Mouse (Mus musculus): Measurements from ENCODE around the gene Zfp768.
A peak's percentile ranks its signal among the peaks of the same experiment; 100 is the strongest.
"Not testable (repeated sequence)": the region's sequence is repeated elsewhere in the genome, so short reads cannot be mapped to it uniquely, and the experiment has no call there.

Gene Zfp768

DNA sequence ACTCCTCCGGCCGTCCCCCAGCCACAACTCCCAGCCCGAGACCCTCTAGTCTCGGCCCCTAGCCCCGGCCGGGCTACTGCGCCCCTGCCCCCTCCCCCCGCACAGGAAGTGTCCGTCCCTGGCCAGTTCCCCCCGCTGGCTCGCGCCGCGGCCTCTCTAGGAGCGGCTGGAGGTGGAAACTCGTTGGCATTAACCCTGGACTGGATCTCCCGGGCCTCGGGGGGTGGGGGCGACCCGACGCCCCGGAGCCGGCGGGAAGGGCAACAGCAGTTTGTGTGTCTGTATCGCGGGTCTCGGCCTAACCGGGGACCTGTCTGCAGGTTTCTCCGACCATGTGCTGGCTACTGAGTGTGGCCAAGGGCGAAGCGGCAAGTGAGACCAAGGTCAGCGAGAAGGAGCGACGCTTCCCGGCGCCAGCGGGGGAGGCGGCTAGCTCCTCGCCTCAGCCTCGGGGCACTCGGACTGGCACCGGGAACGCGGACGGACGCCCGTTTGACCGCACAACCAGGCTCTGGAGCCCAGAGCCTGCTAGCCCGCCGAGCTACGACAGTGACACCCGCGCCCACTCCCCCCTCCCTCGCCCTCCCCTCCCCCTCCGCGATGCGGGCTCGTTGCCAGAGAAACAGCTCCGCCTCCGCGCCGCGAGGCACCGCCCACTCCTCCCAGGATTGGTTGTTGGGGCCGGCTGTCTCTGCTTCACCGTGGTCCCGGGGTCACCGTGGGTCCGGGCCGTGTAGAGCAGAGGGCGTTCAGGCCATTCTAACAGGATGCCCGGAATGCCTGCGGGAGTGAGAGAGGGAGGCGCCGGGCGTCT lies at the start of gene Zfp768:
Zfp768 (minus strand) TSS at position 78 of the 814 bp plus-strand sequence.
- DNase-seq (ENCODE audit: low spot score in 2 of 2) = peak; percentile 82 to 83

DNA sequence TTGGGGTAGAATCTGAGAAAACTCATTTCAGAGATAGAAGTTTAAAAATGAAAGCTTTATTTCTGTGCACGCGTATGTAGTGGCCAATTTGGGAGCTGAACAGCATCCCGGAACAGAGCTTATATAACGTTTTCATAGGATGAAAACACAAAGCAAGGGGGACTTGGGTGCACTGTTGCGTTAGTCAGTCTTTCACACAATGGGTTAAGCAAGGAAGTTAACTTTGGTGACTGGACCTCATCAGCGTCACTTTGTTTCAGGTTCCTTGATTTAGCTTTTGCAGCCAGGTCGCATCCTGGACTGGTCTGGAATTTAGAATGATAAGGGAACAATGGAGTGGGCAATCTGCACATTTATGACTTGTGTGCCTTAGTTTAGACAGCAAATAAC lies 48.5 kb upstream of the Zfp768 start:
- DNase-seq (ENCODE audit: low spot score in 2 of 2) = no peak

DNA sequence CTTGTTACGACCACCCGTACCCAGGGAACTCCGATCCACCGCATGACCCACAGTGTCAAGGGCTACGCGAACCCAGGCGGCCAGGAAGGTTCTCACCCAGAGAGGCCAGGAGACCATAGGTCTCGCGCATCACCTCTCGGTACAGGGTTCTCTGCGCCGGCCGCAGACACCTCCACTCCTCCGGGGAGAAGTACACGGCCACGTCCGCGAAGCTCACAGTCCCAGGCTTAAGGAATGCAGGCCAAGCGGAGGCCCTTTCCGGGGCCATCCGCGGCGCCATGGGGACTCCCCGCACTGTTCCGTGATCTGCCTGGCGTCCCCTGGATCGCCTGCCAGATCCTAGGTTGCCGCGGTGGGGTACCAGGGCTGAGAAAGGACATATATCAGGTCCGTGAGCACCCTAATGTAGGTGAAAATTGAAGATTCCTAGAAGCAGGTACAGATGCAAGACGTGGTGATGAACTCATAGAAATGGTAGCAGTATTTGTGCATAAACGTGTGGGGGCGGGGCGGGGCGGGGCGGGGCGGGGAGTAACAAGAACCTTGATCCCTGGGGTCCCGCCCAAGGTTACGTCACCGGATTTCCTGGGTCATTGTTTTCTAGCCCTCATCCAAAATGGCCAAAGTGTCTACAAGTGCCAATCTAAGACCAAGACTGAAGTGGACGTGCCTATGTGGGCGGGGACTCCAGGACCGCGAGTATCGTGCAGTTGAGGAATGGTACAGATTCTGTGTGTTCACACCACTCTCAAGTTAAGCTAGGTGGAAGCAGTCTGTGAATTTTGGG lies 48.0 kb upstream of the Zfp768 start, which contains the start of gene E430018J23Rik:
E430018J23Rik (minus strand) TSS at position 473 of the 787 bp plus-strand sequence.
- peak; percentile 97 to 99 for DNase-seq (ENCODE audit: low spot score in 2 of 2)

DNA sequence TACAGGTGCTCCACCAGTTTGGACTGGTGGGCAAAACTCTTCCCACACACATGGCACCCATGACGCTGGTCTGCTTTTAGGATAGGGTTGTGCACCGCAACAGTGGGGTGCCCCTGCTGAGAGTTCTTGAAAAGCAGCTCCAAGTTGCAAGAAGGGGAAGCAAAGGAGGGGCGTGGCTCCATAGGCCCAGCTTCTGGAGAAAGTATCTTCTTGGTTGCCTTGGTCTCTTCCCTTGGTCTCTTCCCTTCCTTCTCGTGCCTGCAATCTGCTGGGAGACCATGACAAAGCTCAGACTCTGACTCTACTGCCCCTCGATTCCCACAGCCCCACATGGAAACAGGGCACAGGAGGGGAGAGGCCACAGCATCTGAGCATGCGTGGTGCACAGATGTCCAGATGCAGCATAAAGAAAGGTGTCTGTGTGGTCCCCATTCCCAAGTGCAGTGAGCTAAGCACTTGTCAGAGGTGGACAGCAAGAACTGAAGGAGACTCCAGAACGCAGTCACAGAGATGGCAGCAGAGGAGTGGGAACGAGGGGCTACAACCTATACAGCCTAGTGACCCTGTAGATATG lies 46.9 kb upstream of the Zfp768 start:
- no peak for DNase-seq (ENCODE audit: low spot score in 2 of 2)

DNA sequence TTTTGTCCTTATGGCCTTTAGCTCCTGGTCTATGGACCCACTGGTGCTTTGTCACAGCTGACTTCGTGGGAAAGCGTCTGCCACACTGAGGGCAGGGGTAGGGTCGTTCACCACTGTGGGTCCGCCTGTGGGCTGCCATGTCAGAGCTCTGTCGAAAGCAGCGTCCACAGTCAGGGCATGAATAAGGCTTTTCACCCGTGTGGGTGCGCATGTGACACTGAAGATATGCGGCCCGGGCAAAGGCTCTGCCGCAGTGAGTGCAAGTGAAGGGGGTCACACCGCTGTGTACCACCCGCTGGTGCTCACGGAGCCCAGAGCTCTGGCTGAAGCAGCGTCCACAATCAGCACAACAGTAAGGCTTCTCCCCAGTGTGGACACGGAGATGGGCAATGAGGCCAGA lies 46.1 kb upstream of the Zfp768 start:
- no peak for DNase-seq (ENCODE audit: low spot score in 2 of 2)

DNA sequence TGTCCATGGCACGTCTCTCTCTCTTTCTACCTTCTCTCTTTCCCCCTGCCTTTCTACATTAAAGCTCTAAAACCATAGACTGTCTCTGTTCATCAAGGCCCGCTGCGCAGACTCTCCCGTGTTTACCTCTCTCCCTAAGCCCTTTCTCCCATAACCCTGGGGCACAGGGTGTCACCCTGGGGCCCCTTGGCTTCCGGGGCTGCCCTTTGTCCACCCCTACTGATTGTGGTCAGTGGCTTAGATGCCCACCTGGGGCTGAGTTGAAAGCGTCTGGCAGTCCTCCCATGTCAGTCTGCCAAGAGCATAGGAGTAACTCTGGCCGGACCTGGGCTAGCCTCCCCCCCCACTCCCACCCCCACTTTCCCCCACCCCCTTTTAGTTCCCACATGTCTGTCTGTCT lies 44.9 kb upstream of the Zfp768 start:
- DNase-seq (ENCODE audit: low spot score in 2 of 2) = no peak

DNA sequence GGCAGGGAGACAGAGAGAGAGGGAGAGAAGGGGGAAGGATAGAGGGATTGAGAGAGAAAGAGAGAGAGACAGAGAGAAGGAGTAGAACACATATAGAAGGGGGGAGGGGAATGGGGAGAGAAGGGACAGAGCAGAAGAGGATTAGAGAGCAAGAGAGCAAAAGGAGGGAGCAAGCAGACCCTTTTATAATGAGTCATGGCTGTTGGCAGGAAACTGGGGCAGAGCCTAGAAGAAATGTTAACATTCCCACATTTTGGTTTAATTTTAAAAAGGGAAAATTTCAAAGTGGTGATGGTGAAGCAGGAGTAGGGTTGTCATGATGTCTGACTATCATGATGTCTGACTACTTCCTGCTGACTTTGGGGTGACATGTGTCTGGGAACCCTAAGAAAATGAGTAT lies 42.8 kb upstream of the Zfp768 start:
- not testable (repeated sequence) for DNase-seq (ENCODE audit: low spot score in 2 of 2)

DNA sequence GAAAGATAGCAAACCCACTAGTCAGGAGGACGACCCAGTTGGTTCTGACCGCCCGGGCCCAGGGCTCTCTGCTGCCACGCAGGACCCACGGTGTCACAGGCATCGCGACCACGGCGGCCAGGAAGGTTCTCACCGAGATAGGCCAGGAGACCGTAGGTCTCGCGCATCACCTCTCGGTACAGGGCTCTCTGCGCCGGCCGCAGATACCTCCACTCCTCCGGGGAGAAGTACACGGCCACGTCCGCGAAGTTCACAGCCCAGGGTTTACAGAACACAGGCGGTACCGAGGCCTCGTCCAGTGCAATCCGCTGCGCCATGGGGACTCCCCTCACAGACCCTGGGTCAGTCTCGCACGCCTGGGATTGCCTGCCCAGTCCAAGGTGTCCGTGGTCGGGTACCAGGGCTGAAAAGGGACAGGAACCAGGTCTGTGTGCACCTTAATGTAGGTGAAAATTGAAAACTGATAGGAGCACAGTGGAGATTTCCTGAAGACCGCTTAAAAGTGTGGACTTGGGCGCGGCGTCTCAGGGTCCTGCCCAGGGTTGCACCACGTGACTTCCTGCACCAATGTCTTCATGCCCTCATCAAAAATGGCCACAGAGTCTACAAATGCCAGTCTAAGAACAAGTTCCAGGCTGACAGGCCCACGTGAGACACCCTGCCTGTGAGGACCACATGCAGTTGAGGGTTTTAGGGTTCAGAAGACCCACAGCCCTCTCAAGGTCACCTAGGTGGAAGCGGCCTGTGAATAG lies 41.4 kb upstream of the Zfp768 start, which contains the start of gene 9130019O22Rik:
9130019O22Rik (minus strand) TSS at position 526 of the 752 bp plus-strand sequence.
- DNase-seq (ENCODE audit: low spot score in 2 of 2) = peak; percentile 94 to 95

DNA sequence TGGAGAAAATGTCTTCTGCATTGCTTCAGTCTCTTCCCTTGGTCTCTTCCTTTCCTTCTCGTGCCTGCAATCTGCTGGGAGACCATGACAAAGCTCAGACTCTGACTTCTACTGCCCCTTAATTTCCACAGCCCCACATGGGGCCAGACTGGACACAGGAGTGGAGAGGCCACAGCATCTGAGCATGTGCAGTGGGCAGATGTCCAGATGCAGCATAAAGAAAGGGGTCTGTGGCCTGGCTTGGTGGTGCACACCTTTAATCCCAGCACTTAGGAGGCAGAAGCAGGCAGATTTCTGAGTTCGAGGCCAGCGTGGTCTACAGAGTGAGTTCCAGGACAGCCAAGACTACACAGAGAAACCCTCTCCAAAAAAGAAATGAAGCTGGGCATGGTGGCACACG lies 40.2 kb upstream of the Zfp768 start:
- DNase-seq (ENCODE audit: low spot score in 2 of 2) = not testable (repeated sequence)

DNA sequence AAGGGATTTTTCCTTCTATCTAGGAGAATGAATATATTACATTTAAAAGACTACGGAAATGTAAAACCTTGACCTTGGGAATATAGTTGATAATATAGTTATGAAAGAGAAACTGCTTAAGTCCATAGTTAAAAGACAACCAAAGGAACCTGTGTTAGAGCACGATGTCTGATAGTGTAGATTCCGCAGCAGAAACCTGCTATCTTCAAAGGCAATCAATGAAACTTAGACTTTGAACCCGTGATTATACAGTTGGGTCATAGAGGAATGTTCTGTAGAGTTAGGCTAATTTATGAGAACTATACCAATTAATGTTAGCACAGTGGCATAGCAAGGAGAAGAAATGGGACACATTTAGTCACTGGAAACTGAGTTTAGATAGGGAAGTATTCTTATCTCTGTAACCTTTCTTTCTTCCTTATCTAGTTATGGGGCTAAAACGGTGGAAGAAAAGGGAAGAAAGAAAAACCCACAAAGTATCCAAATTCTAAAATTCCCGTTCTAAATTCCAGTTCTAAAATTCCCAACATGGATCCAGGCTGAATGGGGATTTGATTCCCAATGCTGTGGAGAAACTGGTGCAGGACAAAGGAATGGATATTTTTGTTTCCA lies 33.0 kb upstream of the Zfp768 start:
- no peak for DNase-seq (ENCODE audit: low spot score in 2 of 2)

DNA sequence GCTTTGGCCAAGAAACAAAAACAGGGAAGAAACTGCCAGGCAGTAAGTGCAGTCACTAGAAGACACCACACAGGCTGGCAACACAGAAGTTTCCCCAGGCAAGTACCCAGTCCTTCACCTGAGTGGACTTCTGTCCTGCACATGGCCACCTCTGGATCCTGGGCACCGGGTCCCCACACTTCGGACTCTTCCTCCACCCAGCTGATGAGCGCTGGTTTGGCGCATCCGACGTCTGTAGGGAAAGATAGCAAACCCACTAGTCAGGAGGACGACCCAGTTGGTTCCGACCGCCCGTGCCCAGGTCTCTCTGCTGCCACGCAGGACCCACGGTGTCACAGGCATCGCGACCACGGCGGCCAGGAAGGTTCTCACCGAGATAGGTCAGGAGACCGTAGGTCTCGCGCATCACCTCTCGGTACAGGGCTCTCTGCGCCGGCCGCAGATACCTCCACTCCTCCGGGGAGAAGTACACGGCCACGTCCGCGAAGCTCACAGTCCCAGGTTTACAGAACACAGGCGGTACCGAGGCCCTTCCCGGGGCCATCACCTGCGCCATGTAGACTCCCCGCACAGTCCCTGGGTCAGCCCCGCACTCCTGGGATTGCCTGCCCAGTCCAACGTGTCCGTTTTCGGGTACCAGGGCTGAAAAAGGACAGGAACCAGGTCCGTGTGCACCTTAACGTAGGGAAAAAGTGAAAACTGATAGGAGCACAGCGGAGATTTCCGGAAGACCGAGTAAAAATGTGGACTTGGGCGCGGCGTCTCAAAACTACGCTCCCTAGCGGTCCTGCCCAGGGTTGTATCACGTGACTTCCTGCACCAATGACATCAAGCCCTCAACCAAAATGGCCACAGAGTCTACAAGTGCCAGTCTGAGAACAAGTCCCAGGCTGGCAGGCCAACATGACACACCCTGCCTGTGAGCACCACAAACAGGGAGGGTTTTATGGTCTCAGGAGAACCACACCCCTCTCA lies 30.2 kb upstream of the Zfp768 start, which contains the start of gene Zfp747:
Zfp747 (minus strand) TSS at position 780 of the 975 bp plus-strand sequence.
- peak; percentile 95 to 96 for DNase-seq (ENCODE audit: low spot score in 2 of 2)

DNA sequence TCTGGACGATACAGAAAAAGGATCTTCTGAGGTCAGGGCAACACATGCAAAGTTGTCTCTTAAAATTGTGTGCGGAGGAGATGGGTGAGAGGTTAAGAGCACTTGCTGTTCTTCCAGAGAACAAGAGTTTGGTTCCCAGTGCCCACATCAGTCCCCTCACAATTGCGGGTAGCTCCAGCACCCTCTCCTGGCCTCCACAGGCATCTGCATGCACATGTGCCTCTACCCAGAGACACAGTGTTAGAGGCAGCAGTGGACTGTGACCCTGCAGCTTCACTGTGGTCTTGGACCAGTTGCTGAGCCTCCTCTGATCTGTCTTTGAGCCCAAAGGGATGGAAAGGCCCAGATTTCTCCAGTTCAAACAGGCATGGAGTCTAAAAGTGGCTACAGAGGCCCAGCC lies 26.5 kb upstream of the Zfp768 start:
- DNase-seq (ENCODE audit: low spot score in 2 of 2) = not testable (repeated sequence)

DNA sequence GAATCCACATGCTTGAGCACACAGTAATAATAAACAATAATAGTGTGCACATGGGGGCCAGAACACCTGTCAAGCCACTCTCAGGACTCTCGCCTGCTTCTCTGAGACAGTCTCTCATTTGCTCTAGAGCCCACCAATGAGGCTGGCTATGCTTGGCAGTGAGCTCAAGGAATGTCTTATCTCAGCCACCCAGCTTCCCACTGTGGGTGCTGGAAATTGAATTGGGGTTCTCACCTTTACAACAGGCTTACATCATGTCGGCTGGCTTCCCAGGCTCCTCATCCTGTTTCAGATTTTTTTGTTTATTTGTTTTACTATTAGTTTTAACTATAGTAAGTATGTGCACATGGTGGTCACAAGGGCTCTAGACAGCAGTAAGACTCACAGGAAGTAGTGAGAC lies 25.8 kb upstream of the Zfp768 start:
- no peak for DNase-seq (ENCODE audit: low spot score in 2 of 2)

DNA sequence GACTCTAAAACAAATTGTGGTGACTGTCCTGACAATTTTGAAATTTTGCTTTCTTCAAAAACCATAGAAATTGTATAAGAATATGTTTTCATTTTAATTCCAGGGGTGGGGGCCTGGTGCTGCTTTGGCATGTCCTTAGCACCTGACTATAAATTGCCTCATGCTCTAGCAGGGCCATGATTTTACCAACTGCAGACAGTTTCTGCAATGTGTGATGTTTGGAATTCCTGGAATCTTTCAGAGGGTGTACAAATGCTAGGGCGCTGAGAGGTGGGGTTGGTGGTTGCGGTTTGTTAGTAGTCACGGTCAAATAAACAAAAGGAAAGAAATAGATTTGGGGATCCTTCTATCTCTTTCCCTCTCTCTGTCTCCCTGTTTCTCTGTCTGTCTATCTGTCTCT lies 20.9 kb upstream of the Zfp768 start:
- DNase-seq (ENCODE audit: low spot score in 2 of 2) = no peak

DNA sequence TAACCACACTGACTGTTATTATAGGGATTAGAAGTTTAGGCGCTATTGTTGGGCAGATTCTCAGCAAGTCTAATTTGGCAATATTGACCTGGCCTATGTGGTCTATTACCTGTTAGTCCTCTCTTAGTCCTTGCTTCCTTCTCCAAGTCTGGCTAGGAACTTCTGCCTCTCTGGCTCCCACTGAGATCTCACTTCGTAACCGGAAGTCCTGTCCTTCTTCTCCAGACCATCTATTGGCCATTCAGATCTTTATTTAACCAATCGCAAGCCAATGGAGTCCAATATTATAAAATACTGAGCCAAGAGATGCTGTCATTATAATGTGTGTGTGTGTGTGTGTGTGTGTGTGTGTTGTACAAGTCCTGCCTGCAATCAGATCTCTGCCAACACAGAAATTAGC lies 18.8 kb upstream of the Zfp768 start:
- DNase-seq (ENCODE audit: low spot score in 2 of 2) = no peak

DNA sequence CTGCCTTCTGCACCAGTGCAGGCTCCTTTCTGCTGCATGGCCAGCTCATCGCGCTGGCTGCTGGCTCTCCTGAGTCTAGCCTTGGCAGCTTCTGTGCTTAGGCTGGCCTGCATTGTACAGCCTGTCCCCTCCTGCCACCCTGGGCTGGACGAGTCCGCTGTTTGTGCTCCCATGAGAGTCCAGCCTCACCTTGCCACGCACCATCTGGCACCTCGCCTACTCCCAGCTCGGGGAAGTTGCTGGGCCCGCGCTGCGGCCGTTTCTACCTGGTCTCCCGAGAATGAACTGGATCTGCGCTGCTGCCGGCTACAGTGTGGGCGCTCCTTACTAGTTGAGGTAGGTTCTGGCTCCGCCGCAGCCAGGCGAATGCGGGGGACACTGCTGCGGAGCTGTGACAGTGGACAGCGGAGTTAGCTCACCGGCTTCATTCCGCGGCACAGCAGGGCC lies 18.1 kb upstream of the Zfp768 start:
- DNase-seq (ENCODE audit: low spot score in 2 of 2) = peak in 1 of 2 experiments; percentile 33

DNA sequence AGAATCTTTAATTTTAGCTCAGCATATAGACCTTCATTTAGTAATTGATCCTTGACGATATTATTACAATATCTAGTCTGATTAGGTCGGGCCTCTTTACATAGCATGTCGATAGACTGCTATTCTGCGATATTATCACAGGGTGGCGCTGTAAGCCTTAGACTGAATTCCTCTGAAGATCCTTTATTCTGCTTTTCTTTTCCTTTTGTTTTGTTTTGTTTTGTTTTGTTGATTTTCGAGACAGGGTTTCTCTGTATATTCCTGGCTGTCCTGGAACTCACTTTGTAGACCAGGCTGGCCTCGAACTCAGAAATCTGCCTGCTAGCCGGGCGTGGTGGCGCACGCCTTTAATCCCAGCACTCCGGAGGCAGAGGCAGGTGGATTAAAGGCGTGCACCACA lies 17.0 kb upstream of the Zfp768 start:
- not testable (repeated sequence) for DNase-seq (ENCODE audit: low spot score in 2 of 2)

DNA sequence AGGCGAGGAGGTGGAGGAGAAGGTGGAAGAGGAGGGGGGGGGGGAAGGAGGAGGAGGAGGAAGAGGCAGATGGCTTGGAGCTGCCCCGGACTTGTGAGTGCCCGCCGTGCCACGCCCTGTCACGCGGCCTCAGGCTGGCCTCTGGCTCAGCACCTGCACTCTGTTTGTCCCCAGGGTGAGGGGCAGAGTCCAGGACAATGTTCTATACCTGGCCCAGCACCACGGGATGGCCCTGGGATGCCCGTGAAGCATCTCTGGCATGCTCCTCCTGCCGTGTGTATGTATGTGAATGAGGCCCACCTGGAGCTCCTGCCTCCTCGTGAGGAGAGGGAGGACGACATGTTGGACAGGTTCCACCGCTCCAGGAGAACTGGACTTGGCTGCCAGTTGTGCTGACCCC lies 16.1 kb upstream of the Zfp768 start:
- DNase-seq (ENCODE audit: low spot score in 2 of 2) = no peak

DNA sequence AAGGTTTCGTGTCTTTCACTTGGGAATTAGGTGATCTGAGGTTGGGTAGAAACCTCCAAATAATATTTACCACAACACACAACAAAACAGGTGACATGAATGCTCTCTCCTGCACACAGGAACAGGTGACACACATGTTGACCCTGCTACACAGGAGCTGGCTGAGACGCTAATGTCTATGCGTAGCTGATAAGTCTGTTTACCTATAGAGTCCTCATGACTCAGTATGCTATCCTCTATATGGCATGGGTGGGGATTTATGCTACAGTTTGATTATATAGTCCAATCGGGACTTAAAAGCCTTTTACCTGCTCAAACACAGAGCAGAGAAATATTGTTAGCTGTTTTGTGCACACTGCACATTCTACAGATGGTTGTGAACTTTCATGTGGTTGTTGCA lies 14.9 kb upstream of the Zfp768 start:
- DNase-seq (ENCODE audit: low spot score in 2 of 2) = no peak

DNA sequence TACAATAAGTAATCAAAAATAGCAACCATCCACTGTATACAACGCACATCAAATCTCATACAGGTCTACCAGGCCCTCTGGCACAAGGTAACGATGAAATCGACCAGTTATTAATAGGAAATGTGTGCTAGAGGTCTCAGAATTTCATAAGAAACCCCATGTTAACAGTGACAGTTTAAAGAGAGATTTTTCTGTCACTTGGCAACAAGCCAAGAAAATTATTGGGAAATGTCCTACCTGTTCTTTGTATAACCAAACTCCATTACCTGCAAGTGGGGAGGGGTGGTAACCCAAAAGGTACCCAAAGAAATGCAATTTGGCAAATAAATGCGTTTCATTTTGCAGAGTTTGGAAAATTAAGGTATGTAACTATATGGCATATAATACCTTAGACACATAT lies 13.1 kb upstream of the Zfp768 start:
- no peak for DNase-seq (ENCODE audit: low spot score in 2 of 2)

Measured in right cerebral cortex, adult 2 months (tissue).